Mouse (Mus musculus) C2C12 (cell line): Measurements from ENCODE around the gene Hoxb5. TPM values are rescaled to one million over a fixed set of nuclear protein-coding genes. Genes with fewer than 3 reads are reported as not detected.

Source experiments
- H3K27me3 ChIP-seq: one replicate; pipeline ENCODE4 v1.6.1; 2011; ENCODE audit not compliant: control insufficient read depth, insufficient read depth, insufficient read length
- H3K36me3 ChIP-seq: one replicate; pipeline ENCODE4 v1.6.1; 2011; ENCODE audit not compliant: control insufficient read depth, insufficient read depth
- H3K4me3 ChIP-seq: one replicate; pipeline ENCODE4 v1.5.1; 2011; ENCODE audit warnings: mild to moderate bottlenecking, control low read depth; ENCODE audit not compliant: poor library complexity, insufficient read depth, severe bottlenecking
- H3K79me2 ChIP-seq: one replicate; pipeline ENCODE4 v1.6.1; 2011; ENCODE audit not compliant: control insufficient read depth, insufficient read depth
- H3K79me3 ChIP-seq: one replicate; pipeline ENCODE4 v1.6.1; 2011; ENCODE audit warnings: low read depth, control low read depth
- H3ac ChIP-seq: one replicate; pipeline ENCODE3; 2011; ENCODE audit warnings: low read depth; ENCODE audit not compliant: control insufficient read depth, insufficient read length
- CEBPB ChIP-seq: IDR thresholded peaks from one replicate; pipeline ENCODE4 v1.6.1; 2011; ENCODE audit warnings: low read depth, mild to moderate bottlenecking, control low read depth, moderate library complexity
- CTCF ChIP-seq: IDR thresholded peaks from one replicate; pipeline ENCODE4 v1.5.1; 2011; ENCODE audit not compliant: control insufficient read depth, insufficient read depth, insufficient read length
- FOSL1 ChIP-seq: IDR thresholded peaks from one replicate; pipeline ENCODE4 v1.8.0; 2011; ENCODE audit warnings: mild to moderate bottlenecking, low read length; ENCODE audit not compliant: poor library complexity, insufficient read depth, severe bottlenecking
- MAX ChIP-seq: IDR thresholded peaks from one replicate; pipeline ENCODE4 v1.6.1; 2011; ENCODE audit warnings: mild to moderate bottlenecking, control low read depth
- MYOD1 ChIP-seq: IDR thresholded peaks from one replicate; pipeline ENCODE4 v1.6.1; 2011; ENCODE audit warnings: low read depth; ENCODE audit not compliant: control insufficient read depth, insufficient read length
- MYOG ChIP-seq: IDR thresholded peaks from one replicate; pipeline ENCODE4 v1.6.1; 2011; ENCODE audit not compliant: control insufficient read depth, insufficient read length; ENCODE audit errors: extremely low read depth
- USF1 ChIP-seq: IDR thresholded peaks from one replicate; pipeline ENCODE4 v1.6.1; 2011; ENCODE audit warnings: low read depth, mild to moderate bottlenecking, control low read depth, moderate library complexity
- polyA plus RNA-seq: library from polyadenylated mRNA; unstranded; fragments of >200 nt; fragmentation: generic; extraction: Trizol; gene quantifications from one replicate; pipeline ENCODE4 v1.2.1, GENCODE M21; 2012; ENCODE audit warnings: missing spikeins

Gene Hoxb5
- polyA plus RNA-seq, 1 experiment, result not detected

- no peak for TF ChIP-seq FOSL1
- no peak for TF ChIP-seq MAX
- no peak for TF ChIP-seq MYOD1
- no peak for TF ChIP-seq MYOG
- TF ChIP-seq CEBPB, result no peak
- TF ChIP-seq CTCF, result no peak
- no peak for TF ChIP-seq USF1
- H3K79me3 ChIP-seq, result no peaks in the 10 kb centered on the region
- H3K4me3 ChIP-seq, result no peak overlapping the region
- no peaks in the 10 kb centered on the region for H3K36me3 ChIP-seq
- H3ac ChIP-seq, result no peak overlapping the region
- H3K27me3 ChIP-seq, result peaks cover 82% of the 10 kb centered on the region
- no peaks in the 10 kb centered on the region for H3K79me2 ChIP-seq
Observed at GRCm38 (mm10) chr11:96327750-96328149, 24.6 kb downstream of the Hoxb5 start.

GRCm38 (mm10) chr11:96328605-96329004 lies 25.5 kb downstream of the Hoxb5 start:
- Histone ChIP-seq H3ac (no peak overlapping the region), H3K79me2 (no peaks in the 10 kb centered on the region), H3K36me3 (no peaks in the 10 kb centered on the region), H3K27me3 (peaks cover 86% of the 10 kb centered on the region), H3K4me3 (no peak overlapping the region), H3K79me3 (no peaks in the 10 kb centered on the region)
- TF ChIP-seq FOSL1 (no peak), MYOG (no peak), CTCF (no peak), MYOD1 (no peak), MAX (no peak), USF1 (no peak), CEBPB (no peak)

- H3K79me2 ChIP-seq, result no peaks in the 10 kb centered on the region
- peaks cover 88% of the 10 kb centered on the region for H3K27me3 ChIP-seq
- H3K36me3 ChIP-seq, result no peaks in the 10 kb centered on the region
- no peak overlapping the region for H3K4me3 ChIP-seq
- no peaks in the 10 kb centered on the region for H3K79me3 ChIP-seq
- TF ChIP-seq CTCF (no peak), MYOD1 (no peak), MAX (no peak), CEBPB (no peak), FOSL1 (no peak), USF1 (no peak), MYOG (no peak)
- no peak overlapping the region for H3ac ChIP-seq
Observed at GRCm38 (mm10) chr11:96332105-96332504, 29.0 kb downstream of the Hoxb5 start.

- H3K36me3 ChIP-seq, result no peaks in the 10 kb centered on the region
- no peak overlapping the region for H3ac ChIP-seq
- H3K79me2 ChIP-seq, result no peaks in the 10 kb centered on the region
- no peaks in the 10 kb centered on the region for H3K79me3 ChIP-seq
- peaks cover 89% of the 10 kb centered on the region for H3K27me3 ChIP-seq
- TF ChIP-seq CEBPB (no peak), MYOD1 (no peak), CTCF (no peak), MYOG (no peak), USF1 (no peak), FOSL1 (no peak), MAX (no peak)
- no peak overlapping the region for H3K4me3 ChIP-seq
Observed at GRCm38 (mm10) chr11:96332618-96333032, 29.5 kb downstream of the Hoxb5 start.

- peaks cover 92% of the 10 kb centered on the region for H3K27me3 ChIP-seq
- H3K4me3 ChIP-seq, result no peak overlapping the region
- no peak overlapping the region for H3ac ChIP-seq
- TF ChIP-seq MAX (no peak), MYOG (no peak), USF1 (no peak), CEBPB (no peak), CTCF (no peak), FOSL1 (no peak), MYOD1 (no peak)
- H3K79me2 ChIP-seq, result no peaks in the 10 kb centered on the region
- H3K79me3 ChIP-seq, result no peaks in the 10 kb centered on the region
- no peaks in the 10 kb centered on the region for H3K36me3 ChIP-seq
Observed at GRCm38 (mm10) chr11:96333241-96334001, 30.3 kb downstream of the Hoxb5 start.
